Mouse (Mus musculus): Measurements from ENCODE around the gene Kras. TPM values are rescaled to one million over a fixed set of nuclear protein-coding genes. Genes with fewer than 3 reads are reported as not detected.

The Kras gene
- total and polyA plus RNA-seq, 3 experiments, result 15.6 to 44.3 TPM; not detected in 1

DNA sequence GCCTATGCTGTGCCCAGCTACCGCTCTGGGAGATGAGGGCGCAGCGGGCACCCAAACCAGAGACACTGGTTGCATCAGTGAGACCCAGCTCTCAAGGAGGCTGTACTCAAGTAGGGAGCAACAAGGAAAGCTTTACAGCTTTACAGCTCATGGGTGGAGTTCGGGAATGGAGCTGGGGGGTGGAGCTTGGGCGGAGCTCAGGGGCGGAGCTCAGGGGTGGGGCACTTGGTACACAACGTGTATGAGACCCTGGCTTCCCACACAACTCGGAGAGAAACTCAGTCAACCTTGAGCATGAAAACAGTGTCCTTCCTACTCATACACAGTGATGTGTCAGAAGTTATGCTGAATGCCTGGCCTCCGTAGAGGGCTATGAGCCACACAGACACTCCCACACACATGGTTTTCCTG lies 74.5 kb downstream of the Kras start:
- no peaks in the 10 kb centered on the region for H3K4me1 ChIP-seq (ENCODE audit: control insufficient read depth in 1 of 2, insufficient read depth in 2 of 2, low read length in 2 of 2)
- no peaks in the 10 kb centered on the region for H3K9me3 ChIP-seq (replicated peaks; ENCODE audit: insufficient read depth, low read length)
- H3K27me3 ChIP-seq (ENCODE audit: control insufficient read depth in 1 of 2, insufficient read depth in 2 of 2, low read length in 2 of 2), result no peaks in the 10 kb centered on the region; a peak in 1 of 4 replicates
- H3K9ac ChIP-seq (ENCODE audit: control insufficient read depth, low read depth, low read length, poor library complexity, severe bottlenecking), result no peak overlapping the region
- H3K79me2 ChIP-seq (ENCODE audit: control insufficient read depth, insufficient read depth, low read length, poor library complexity), result no peaks in the 10 kb centered on the region
- TF ChIP-seq JUND (IDR thresholded peaks at IDR 0.05; ENCODE audit: low read depth, low read length) (no peak), NRF1 (IDR thresholded peaks at IDR 0.05; ENCODE audit: insufficient read depth, low read depth, low read length, poor library complexity, severe bottlenecking) (no peak), SMC3 (IDR thresholded peaks at IDR 0.05; ENCODE audit: low read depth, low read length) (no peak), MAFK (IDR thresholded peaks at IDR 0.05; ENCODE audit: borderline replicate concordance, low read depth, low read length) (no peak), ETS1 (IDR thresholded peaks at IDR 0.05; ENCODE audit: low read depth, low read length) (no peak), CTCF (IDR thresholded peaks at IDR 0.05 in 2 of 3, conservative IDR thresholded peaks at IDR 0.05 in 1 of 3; ENCODE audit: control insufficient read depth in 1 of 3, insufficient read depth in 1 of 3, low read depth in 2 of 3, low read length in 3 of 3, poor library complexity in 1 of 3, severe bottlenecking in 1 of 3) (no peak), ELF1 (IDR thresholded peaks at IDR 0.05; ENCODE audit: low read depth, low read length) (no peak), MYC (IDR thresholded peaks at IDR 0.05; ENCODE audit: low read depth, low read length) (no peak)
- H3K27ac ChIP-seq (ENCODE audit: control insufficient read depth, low read depth, low read length), result no peak overlapping the region
- H3K36me3 ChIP-seq (ENCODE audit: control insufficient read depth in 1 of 2, insufficient read depth in 2 of 2, low read length in 2 of 2), result peaks cover 0 to 1% of the 10 kb centered on the region in 2 experiments; a peak in 1 of 4 replicates
- no peak for DNase-seq (ENCODE audit: low read depth, low spot score)
- H3K4me3 ChIP-seq (ENCODE audit: control insufficient read depth in 1 of 2, insufficient read depth in 1 of 2, low read depth in 2 of 2, low read length in 2 of 2), result no peak overlapping the region

DNA sequence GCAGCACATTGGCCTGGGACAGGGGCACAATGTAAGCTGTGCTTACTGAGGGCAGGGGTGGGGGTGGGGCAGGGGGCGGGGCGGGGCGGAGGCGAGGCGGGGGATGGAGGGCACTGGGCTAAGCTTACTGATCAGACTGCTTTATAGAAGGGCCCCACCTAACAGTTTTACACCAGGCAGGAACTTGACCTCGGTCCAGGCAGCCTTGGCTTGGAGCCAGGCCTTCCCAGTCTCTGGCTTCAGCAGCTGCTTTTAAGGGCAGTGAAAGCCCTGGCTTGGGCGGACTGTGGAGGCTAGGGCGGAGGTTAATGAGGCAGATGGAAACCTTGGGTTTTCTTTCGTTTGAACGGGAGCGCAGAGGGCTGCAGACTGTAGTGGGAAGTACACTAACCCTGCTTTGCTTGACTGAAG lies 76.3 kb downstream of the Kras start:
- DNase-seq (ENCODE audit: low read depth, low spot score), result no peak
- no peaks in the 10 kb centered on the region for H3K27me3 ChIP-seq (ENCODE audit: control insufficient read depth in 1 of 2, insufficient read depth in 2 of 2, low read length in 2 of 2)
- TF ChIP-seq USF2 (IDR thresholded peaks at IDR 0.05; ENCODE audit: borderline replicate concordance in 1 of 2, insufficient read depth in 1 of 2, low read depth in 1 of 2, low read length in 2 of 2), result no peak
- TF ChIP-seq MEF2A (IDR thresholded peaks at IDR 0.05; ENCODE audit: extremely low read depth, insufficient replicate concordance, low read depth, low read length, poor library complexity, severe bottlenecking), result no peak
- TF ChIP-seq CTCF (IDR thresholded peaks at IDR 0.05 in 2 of 3, conservative IDR thresholded peaks at IDR 0.05 in 1 of 3; ENCODE audit: control insufficient read depth in 1 of 3, insufficient read depth in 1 of 3, low read depth in 2 of 3, low read length in 3 of 3, poor library complexity in 1 of 3, severe bottlenecking in 1 of 3), result no peak
- TF ChIP-seq GATA1 (IDR thresholded peaks at IDR 0.05; ENCODE audit: low read depth, low read length), result no peak
- TF ChIP-seq MAZ (IDR thresholded peaks at IDR 0.05; ENCODE audit: low read depth, low read length), result no peak
- TF ChIP-seq MAFK (IDR thresholded peaks at IDR 0.05; ENCODE audit: borderline replicate concordance, low read depth, low read length), result no peak
- TF ChIP-seq MAX (IDR thresholded peaks at IDR 0.05; ENCODE audit: low read length), result no peak
- TF ChIP-seq CHD1 (IDR thresholded peaks at IDR 0.05; ENCODE audit: low read depth, low read length), result no peak
- no peak for TF ChIP-seq RCOR1 (IDR thresholded peaks at IDR 0.05; ENCODE audit: low read depth, low read length)
- TF ChIP-seq UBTF (IDR thresholded peaks at IDR 0.05; ENCODE audit: borderline replicate concordance, insufficient read depth, low read depth, low read length), result no peak
- TF ChIP-seq JUND (IDR thresholded peaks at IDR 0.05; ENCODE audit: low read depth, low read length), result no peak
- TF ChIP-seq MYC (IDR thresholded peaks at IDR 0.05; ENCODE audit: low read depth, low read length), result no peak
- no peak for TF ChIP-seq TCF12 (IDR thresholded peaks at IDR 0.05; ENCODE audit: low read depth, low read length)
- H3K36me3 ChIP-seq (ENCODE audit: control insufficient read depth in 1 of 2, insufficient read depth in 2 of 2, low read length in 2 of 2), result peaks cover 0 to 1% of the 10 kb centered on the region in 2 experiments; a peak in 1 of 4 replicates
- H3K4me1 ChIP-seq (ENCODE audit: control insufficient read depth in 1 of 2, insufficient read depth in 2 of 2, low read length in 2 of 2), result no peaks in the 10 kb centered on the region
- H3K27ac ChIP-seq (ENCODE audit: control insufficient read depth, low read depth, low read length), result no peak overlapping the region
- H3K9ac ChIP-seq (ENCODE audit: control insufficient read depth, low read depth, low read length, poor library complexity, severe bottlenecking), result no peak overlapping the region
- no peak overlapping the region for H3K4me3 ChIP-seq (ENCODE audit: control insufficient read depth in 1 of 2, insufficient read depth in 1 of 2, low read depth in 2 of 2, low read length in 2 of 2)
- H3K79me2 ChIP-seq (ENCODE audit: control insufficient read depth, insufficient read depth, low read length, poor library complexity), result no peaks in the 10 kb centered on the region
- H3K9me3 ChIP-seq (replicated peaks; ENCODE audit: insufficient read depth, low read length), result no peaks in the 10 kb centered on the region
